Mouse (Mus musculus) liver, adult 2 months (tissue): Measurements from ENCODE around the gene St3gal5.

Experiments used
- CTCF ChIP-seq: fragments of 200-500 bp; IDR thresholded peaks from 2 replicates; pipeline ENCODE4 v1.5.1; 2011; ENCODE audit warnings: low read depth, low read length, control low read depth
- POLR2A ChIP-seq: fragments of 200-500 bp; IDR thresholded peaks from 2 replicates; pipeline ENCODE4 v1.6.1; 2011; ENCODE audit warnings: low read length, control low read depth; ENCODE audit not compliant: insufficient read depth; ENCODE audit errors: extremely low read depth

DNA sequence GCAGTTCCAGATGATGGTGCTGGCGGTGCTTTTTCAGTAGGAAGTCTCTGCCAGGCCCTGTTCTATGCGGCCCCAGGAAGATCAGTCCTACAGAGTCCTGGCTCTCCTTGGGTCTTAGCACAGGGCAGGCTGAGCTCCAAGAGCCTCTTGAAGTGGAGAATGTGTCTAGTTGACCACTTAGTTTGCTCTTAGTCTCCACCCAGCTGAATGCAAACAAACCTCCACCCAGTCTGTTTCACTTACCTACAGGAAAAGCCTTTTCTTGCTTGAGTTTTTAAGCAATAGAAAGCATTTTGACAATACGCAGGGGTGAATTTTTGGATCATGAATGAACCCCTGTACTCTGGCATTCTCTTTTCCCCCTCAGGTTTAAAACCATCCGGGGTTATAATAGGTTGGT, 4.0 kb downstream of the St3gal5 start:
- TF ChIP-seq POLR2A: no peak
- no peak for TF ChIP-seq CTCF
